Mouse (Mus musculus): ENCODE measurements around the gene Cog1. TPM values are rescaled to one million over a fixed set of nuclear protein-coding genes. Genes with fewer than 3 reads are reported as not detected.
"Not testable (repeated sequence)": the region's sequence is repeated elsewhere in the genome, so short reads cannot be mapped to it uniquely, and the experiment has no call there.

Cog1 gene
- polyA plus RNA-seq, 1 experiment from 2014 or later: 32.4 TPM

- no peak overlapping the region for H3K4me3 ChIP-seq (ENCODE audit: low read depth, low read length)
- no peak overlapping the region for H3K27ac ChIP-seq (ENCODE audit: low read length)
- no peak overlapping the region for H3K4me2 ChIP-seq (ENCODE audit: low read length)
- peaks cover 73% of the 10 kb centered on the region for H3K36me3 ChIP-seq (ENCODE audit: control insufficient read depth, insufficient read depth, low read length)
- H3K27me3 ChIP-seq (ENCODE audit: control insufficient read depth, insufficient read depth, low read depth, low read length): no peaks in the 10 kb centered on the region
- no peak for ATAC-seq
- 78% methylated on average over 4 of the region's 4 CpGs for WGBS
- H3K9ac ChIP-seq (ENCODE audit: low read depth, low read length): no peak overlapping the region
- H3K9me3 ChIP-seq (replicated peaks; ENCODE audit: control insufficient read depth, low read length, poor library complexity, severe bottlenecking): no peaks in the 10 kb centered on the region
- no peaks in the 10 kb centered on the region for H3K4me1 ChIP-seq (ENCODE audit: control insufficient read depth, insufficient read depth, low read length)
These were observed 8.3 kb downstream of the Cog1 start for GRCm38 (mm10) chr11:113657221-113657620.

- H3K4me3 ChIP-seq (ENCODE audit: low read depth, low read length): no peak overlapping the region
- H3K27ac ChIP-seq (ENCODE audit: low read length): no peak overlapping the region
- H3K9ac ChIP-seq (ENCODE audit: low read depth, low read length): no peak overlapping the region
- peaks cover 68% of the 10 kb centered on the region for H3K36me3 ChIP-seq (ENCODE audit: control insufficient read depth, insufficient read depth, low read length)
- no peaks in the 10 kb centered on the region for H3K27me3 ChIP-seq (ENCODE audit: control insufficient read depth, insufficient read depth, low read depth, low read length)
- ATAC-seq: no peak
- H3K4me2 ChIP-seq (ENCODE audit: low read length): no peak overlapping the region
- no peaks in the 10 kb centered on the region for H3K9me3 ChIP-seq (replicated peaks; ENCODE audit: control insufficient read depth, low read length, poor library complexity, severe bottlenecking)
- WGBS: 87% methylated on average over 8 of the region's 8 CpGs
- no peaks in the 10 kb centered on the region for H3K4me1 ChIP-seq (ENCODE audit: control insufficient read depth, insufficient read depth, low read length)
These were observed 9.3 kb downstream of the Cog1 start for GRCm38 (mm10) chr11:113658319-113658718.

- ATAC-seq: no peak
- Histone ChIP-seq H3K4me3 (ENCODE audit: low read depth, low read length) (no peak overlapping the region), H3K36me3 (ENCODE audit: control insufficient read depth, insufficient read depth, low read length) (peaks cover 66% of the 10 kb centered on the region), H3K9ac (ENCODE audit: low read depth, low read length) (no peak overlapping the region), H3K27me3 (ENCODE audit: control insufficient read depth, insufficient read depth, low read depth, low read length) (no peaks in the 10 kb centered on the region), H3K9me3 (replicated peaks; ENCODE audit: control insufficient read depth, low read length, poor library complexity, severe bottlenecking) (no peaks in the 10 kb centered on the region), H3K4me2 (ENCODE audit: low read length) (no peak overlapping the region), H3K27ac (ENCODE audit: low read length) (no peak overlapping the region), H3K4me1 (ENCODE audit: control insufficient read depth, insufficient read depth, low read length) (no peaks in the 10 kb centered on the region)
- 92% methylated on average over 4 of the region's 4 CpGs for WGBS
These were observed 9.8 kb downstream of the Cog1 start for GRCm38 (mm10) chr11:113658763-113659162.

GRCm38 (mm10) chr11:113660213-113660612, 11.2 kb downstream of the Cog1 start:
- H3K4me3 ChIP-seq (ENCODE audit: low read depth, low read length); ATAC-seq; H3K9me3 ChIP-seq (replicated peaks; ENCODE audit: control insufficient read depth, low read length, poor library complexity, severe bottlenecking); H3K4me1 ChIP-seq (ENCODE audit: control insufficient read depth, insufficient read depth, low read length); H3K4me2 ChIP-seq (ENCODE audit: low read length); H3K9ac ChIP-seq (ENCODE audit: low read depth, low read length); H3K27ac ChIP-seq (ENCODE audit: low read length); H3K27me3 ChIP-seq (ENCODE audit: control insufficient read depth, insufficient read depth, low read depth, low read length): not testable (repeated sequence)
- H3K36me3 ChIP-seq (ENCODE audit: control insufficient read depth, insufficient read depth, low read length): peaks cover 55% of the 10 kb centered on the region
- over 99% methylated on average over 3 of the region's 3 CpGs for WGBS

- Histone ChIP-seq H3K27ac (ENCODE audit: low read length) (no peak overlapping the region), H3K4me1 (ENCODE audit: control insufficient read depth, insufficient read depth, low read length) (no peaks in the 10 kb centered on the region), H3K27me3 (ENCODE audit: control insufficient read depth, insufficient read depth, low read depth, low read length) (no peaks in the 10 kb centered on the region), H3K4me2 (ENCODE audit: low read length) (no peak overlapping the region), H3K9ac (ENCODE audit: low read depth, low read length) (no peak overlapping the region), H3K4me3 (ENCODE audit: low read depth, low read length) (no peak overlapping the region), H3K36me3 (ENCODE audit: control insufficient read depth, insufficient read depth, low read length) (peaks cover 49% of the 10 kb centered on the region), H3K9me3 (replicated peaks; ENCODE audit: control insufficient read depth, low read length, poor library complexity, severe bottlenecking) (no peaks in the 10 kb centered on the region)
- WGBS: 95% methylated on average over 11 of the region's 11 CpGs
- ATAC-seq: no peak
These were observed 12.0 kb downstream of the Cog1 start for GRCm38 (mm10) chr11:113660940-113661339.

- Histone ChIP-seq H3K9ac (ENCODE audit: low read depth, low read length) (no peak overlapping the region), H3K9me3 (replicated peaks; ENCODE audit: control insufficient read depth, low read length, poor library complexity, severe bottlenecking) (no peaks in the 10 kb centered on the region), H3K27me3 (ENCODE audit: control insufficient read depth, insufficient read depth, low read depth, low read length) (no peaks in the 10 kb centered on the region), H3K36me3 (ENCODE audit: control insufficient read depth, insufficient read depth, low read length) (peaks cover 40% of the 10 kb centered on the region), H3K27ac (ENCODE audit: low read length) (no peak overlapping the region), H3K4me3 (ENCODE audit: low read depth, low read length) (no peak overlapping the region), H3K4me2 (ENCODE audit: low read length) (no peak overlapping the region), H3K4me1 (ENCODE audit: control insufficient read depth, insufficient read depth, low read length) (no peaks in the 10 kb centered on the region)
- 93% methylated on average over 18 of the region's 18 CpGs for WGBS
- no peak for ATAC-seq
These were observed 12.9 kb downstream of the Cog1 start for GRCm38 (mm10) chr11:113661835-113662351.

GRCm38 (mm10) chr11:113664279-113664678, 15.3 kb downstream of the Cog1 start:
- no peak overlapping the region for H3K4me3 ChIP-seq (ENCODE audit: low read depth, low read length)
- H3K9me3 ChIP-seq (replicated peaks; ENCODE audit: control insufficient read depth, low read length, poor library complexity, severe bottlenecking): no peaks in the 10 kb centered on the region
- H3K9ac ChIP-seq (ENCODE audit: low read depth, low read length): no peak overlapping the region
- H3K4me1 ChIP-seq (ENCODE audit: control insufficient read depth, insufficient read depth, low read length): no peaks in the 10 kb centered on the region
- ATAC-seq: no peak
- WGBS: 62% methylated on average over 2 of the region's 2 CpGs
- H3K36me3 ChIP-seq (ENCODE audit: control insufficient read depth, insufficient read depth, low read length): peaks cover 26% of the 10 kb centered on the region
- H3K27me3 ChIP-seq (ENCODE audit: control insufficient read depth, insufficient read depth, low read depth, low read length): no peaks in the 10 kb centered on the region
- no peak overlapping the region for H3K27ac ChIP-seq (ENCODE audit: low read length)
- no peak overlapping the region for H3K4me2 ChIP-seq (ENCODE audit: low read length)

- no peak for ATAC-seq
- Histone ChIP-seq H3K36me3 (ENCODE audit: control insufficient read depth, insufficient read depth, low read length) (peaks cover 17% of the 10 kb centered on the region), H3K9ac (ENCODE audit: low read depth, low read length) (no peak overlapping the region), H3K4me2 (ENCODE audit: low read length) (no peak overlapping the region), H3K27ac (ENCODE audit: low read length) (no peak overlapping the region), H3K9me3 (replicated peaks; ENCODE audit: control insufficient read depth, low read length, poor library complexity, severe bottlenecking) (no peaks in the 10 kb centered on the region), H3K27me3 (ENCODE audit: control insufficient read depth, insufficient read depth, low read depth, low read length) (no peaks in the 10 kb centered on the region), H3K4me1 (ENCODE audit: control insufficient read depth, insufficient read depth, low read length) (no peaks in the 10 kb centered on the region), H3K4me3 (ENCODE audit: low read depth, low read length) (no peak overlapping the region)
- WGBS: 86% methylated on average over 6 of the region's 6 CpGs
These were observed 17.2 kb downstream of the Cog1 start for GRCm38 (mm10) chr11:113666205-113666604.

- Histone ChIP-seq H3K36me3 (ENCODE audit: control insufficient read depth, insufficient read depth, low read length) (peaks cover 15% of the 10 kb centered on the region), H3K9me3 (replicated peaks; ENCODE audit: control insufficient read depth, low read length, poor library complexity, severe bottlenecking) (no peaks in the 10 kb centered on the region), H3K4me1 (ENCODE audit: control insufficient read depth, insufficient read depth, low read length) (no peaks in the 10 kb centered on the region), H3K27ac (ENCODE audit: low read length) (no peak overlapping the region), H3K27me3 (ENCODE audit: control insufficient read depth, insufficient read depth, low read depth, low read length) (no peaks in the 10 kb centered on the region), H3K9ac (ENCODE audit: low read depth, low read length) (no peak overlapping the region), H3K4me2 (ENCODE audit: low read length) (no peak overlapping the region), H3K4me3 (ENCODE audit: low read depth, low read length) (no peak overlapping the region)
- no peak for ATAC-seq
- WGBS: 74% methylated on average over 10 of the region's 10 CpGs
These were observed 17.7 kb downstream of the Cog1 start for GRCm38 (mm10) chr11:113666648-113667047.
